Mouse (Mus musculus): ENCODE data around the gene Psma6.

GRCm38 (mm10) chr12:55440416-55440815, 56.4 kb downstream of the Psma6 start:
- TF ChIP-seq CTCF (IDR thresholded peaks at IDR 0.05; ENCODE audit: borderline replicate concordance, extremely low read depth, insufficient read depth, insufficient read length) (no peak), POLR2A (IDR thresholded peaks at IDR 0.05; ENCODE audit: borderline replicate concordance, extremely low read depth, insufficient read depth, insufficient read length, poor library complexity, severe bottlenecking) (no peak)

All from brain, embryonic 14.5 days (tissue).